Mouse (Mus musculus) left cerebral cortex, adult 18-20 months (tissue): ENCODE measurements around the gene Tox2. TPM values are rescaled to one million over a fixed set of nuclear protein-coding genes. Genes with fewer than 3 reads are reported as not detected.

Source experiments
- DNase-seq, 2 experiments: peaks; one replicate each; pipeline ENCODE4 v3.0.0; 2021 to 2022; ENCODE audit warnings: low spot score in 2 of 2, mixed read lengths in 1 of 2
- total RNA-seq, 2 experiments: library from RNA; stranded (reverse); gene quantifications; 2 replicates each; pipeline ENCODE4 v1.2.3; 2021

The Tox2 gene
- total RNA-seq, 2 experiments from 2014 or later, result 28.0 to 32.5 TPM

DNA sequence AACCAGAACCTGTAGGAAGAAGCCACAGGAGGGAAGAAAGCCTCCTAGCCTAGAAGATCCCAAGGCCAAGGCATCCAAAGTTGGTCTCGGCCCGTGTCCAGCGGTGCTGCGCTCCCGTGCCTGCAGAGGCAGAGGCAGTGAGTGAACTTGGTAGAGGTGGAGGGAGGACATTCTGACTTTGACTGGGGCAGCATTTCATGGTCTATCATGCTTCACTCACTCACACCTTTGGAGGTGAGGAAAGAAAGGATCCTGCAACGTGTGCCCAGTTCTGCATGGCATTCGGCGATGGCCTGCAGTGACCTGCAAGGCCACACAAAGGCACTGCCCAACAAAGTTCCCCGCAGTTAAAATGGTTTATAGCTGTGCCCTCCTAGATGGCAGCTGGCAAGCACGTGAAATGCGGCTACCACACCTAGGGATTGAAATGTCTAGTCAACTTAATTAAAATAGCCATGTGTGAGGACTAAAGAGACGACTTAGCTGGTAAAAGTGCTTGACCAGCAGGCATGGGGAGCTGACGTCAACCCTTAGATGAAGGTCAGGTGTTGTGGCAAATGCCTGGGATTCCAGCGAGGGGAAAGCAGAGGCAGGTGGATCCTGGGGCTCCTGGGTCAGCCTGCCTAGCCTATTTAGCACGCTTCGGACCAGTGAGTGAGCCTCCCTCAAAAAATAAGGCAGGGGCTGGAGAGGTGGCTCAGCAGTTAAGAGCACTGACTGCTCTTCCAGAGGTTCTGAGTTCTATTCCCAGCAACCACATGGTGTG lies 158.1 kb downstream of the Tox2 start:
- DNase-seq, result no peak

DNA sequence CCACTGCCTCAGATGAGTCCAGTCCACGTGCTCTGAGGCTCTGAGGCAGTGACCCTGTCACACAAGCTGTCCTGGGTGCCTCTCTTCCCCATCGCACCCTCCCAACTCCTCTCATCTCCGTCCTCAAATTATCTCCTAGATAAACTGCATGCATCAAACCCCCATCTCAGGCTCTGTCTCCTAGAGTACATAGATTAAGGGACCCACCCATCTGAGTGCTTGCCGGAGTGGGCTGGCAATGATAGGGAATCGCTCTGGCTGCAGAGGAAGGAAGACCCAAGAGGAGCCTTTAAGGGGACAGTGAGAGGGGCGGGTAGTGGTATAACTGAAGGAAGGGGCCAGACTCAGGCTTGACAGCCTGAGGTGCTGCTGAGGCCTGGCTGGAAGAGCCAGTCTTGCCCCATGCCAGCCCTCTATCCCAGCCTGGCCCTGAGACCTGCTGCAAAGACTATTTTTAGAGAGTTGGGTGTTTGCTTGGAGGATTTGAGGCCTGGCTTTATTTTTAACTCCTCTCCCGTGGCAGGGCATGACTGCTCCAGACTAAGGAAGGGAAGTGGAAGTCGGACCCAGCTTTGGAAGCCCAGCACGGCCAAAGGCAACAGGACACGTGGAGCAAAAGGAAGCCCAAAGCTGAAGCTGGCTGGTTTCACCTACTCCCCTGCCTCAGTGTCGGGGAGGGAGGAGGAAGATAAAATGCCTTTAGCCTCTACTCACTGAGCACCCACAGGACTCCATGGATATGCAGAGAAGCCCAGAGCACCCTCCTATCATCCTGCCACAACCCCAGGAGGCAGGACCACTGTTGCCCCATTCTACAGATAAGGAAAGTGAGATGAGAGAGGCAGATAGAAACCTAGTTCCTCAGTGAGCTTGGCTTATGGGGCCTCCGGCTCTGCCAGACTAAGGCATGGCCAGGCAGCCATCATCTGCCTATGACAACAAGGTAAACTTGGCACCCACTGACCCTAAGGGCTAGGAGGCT lies 160.3 kb downstream of the Tox2 start:
- DNase-seq, result no peak

GRCm38 (mm10) chr2:163364785-163365541 lies 162.0 kb downstream of the Tox2 start:
- no peak for DNase-seq

DNA sequence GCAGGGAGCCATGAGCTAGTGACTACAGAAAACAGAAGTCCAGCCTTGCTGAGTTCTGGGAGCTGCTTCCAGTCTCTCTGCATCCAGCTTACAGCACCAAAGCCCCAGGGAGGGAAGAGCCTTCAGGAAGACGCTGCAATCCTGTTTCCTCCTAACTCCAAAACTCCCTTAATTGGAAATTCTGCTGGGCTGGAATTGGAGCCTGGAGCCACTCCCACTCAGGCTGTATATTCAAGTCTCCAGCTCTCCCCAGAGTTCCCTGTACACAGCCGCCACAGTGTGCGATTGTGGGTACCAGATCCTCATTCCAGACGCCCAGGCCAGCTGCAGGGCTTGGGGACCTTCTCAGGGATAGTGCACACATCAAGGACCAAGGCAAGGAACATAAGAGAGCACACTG lies 167.2 kb downstream of the Tox2 start:
- DNase-seq, result no peak

DNA sequence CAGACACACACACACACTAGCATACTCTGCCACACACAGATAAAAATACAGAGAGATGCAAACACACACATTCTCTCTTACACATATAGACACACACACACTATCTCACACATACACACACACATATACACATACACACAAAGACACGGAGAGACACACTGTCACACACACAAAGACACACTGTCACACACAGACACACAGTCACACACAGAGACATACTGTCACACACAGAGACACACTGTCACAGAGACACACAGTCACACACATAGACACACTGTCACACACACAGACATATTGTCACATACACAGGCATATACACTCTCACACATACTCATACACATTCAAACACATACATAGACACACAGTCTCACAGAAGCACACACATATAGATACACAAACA lies 169.7 kb downstream of the Tox2 start:
- DNase-seq, result no peak

Other genes starting within 250 kb of the Tox2 start
- gene Sgk2, start 215.8 kb upstream of the Tox2 start, total RNA-seq, result under 1 TPM; 0.30 to 0.45 TPM
- 10 to 100 TPM; 36.2 to 41.9 TPM for gene Ift52, start 185.8 kb upstream of the Tox2 start, total RNA-seq
- 1 to 10 TPM in 1 of 2 experiments, under 1 TPM in 1; 0.59 to 2.2 TPM for gene Mybl2, start 148.4 kb upstream of the Tox2 start, total RNA-seq
- not detected for gene Gtsf1l, start 115.3 kb upstream of the Tox2 start, total RNA-seq
- under 1 TPM; 0.56 to 0.58 TPM for gene Jph2, start 194.9 kb downstream of the Tox2 start, total RNA-seq
- gene Oser1, start 221.6 kb downstream of the Tox2 start, total RNA-seq, result 10 to 100 TPM; 22.2 to 25.0 TPM
- 10 to 100 TPM; 71.5 to 73.3 TPM for gene Gdap1l1, start 235.4 kb downstream of the Tox2 start, total RNA-seq